Mouse (Mus musculus) gastrocnemius, adult 8-10 months (tissue): ENCODE measurements around the gene Lrit2. TPM values are rescaled to one million over a fixed set of nuclear protein-coding genes. Genes with fewer than 3 reads are reported as not detected.

ENCODE experiments used
- DNase-seq, 2 experiments: peaks; one replicate each; pipeline ENCODE4 v3.0.0; 2022; ENCODE audit warnings: low spot score in 2 of 2
- total RNA-seq, 4 experiments: library from RNA; stranded (reverse); gene quantifications; 2 replicates each; pipeline ENCODE4 v1.2.4; 2022

Gene Lrit2
- total RNA-seq = not detected

DNA sequence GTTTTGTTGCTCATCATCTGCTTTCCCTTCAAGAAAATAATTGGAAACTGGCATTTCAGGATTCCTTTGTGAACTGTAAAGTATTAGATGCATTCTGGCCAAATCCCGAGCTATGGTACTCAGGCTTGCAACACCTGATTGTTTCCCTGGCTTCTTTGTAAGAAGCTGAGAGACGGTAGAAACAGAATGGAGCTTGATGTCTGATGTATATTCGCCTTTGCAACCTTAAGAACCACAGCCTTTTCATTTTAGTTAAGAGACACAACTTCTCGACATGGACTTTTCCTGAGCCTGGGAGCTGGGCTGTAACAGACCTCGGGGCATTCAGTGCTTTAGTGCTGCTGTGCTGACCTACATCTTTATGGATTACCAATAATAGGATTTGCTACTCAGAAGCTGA is at the start of gene Lrit2:
Gene Lrit2 (plus strand): TSS at position 301 of the 400 bp plus-strand sequence.
- DNase-seq = no peak

DNA sequence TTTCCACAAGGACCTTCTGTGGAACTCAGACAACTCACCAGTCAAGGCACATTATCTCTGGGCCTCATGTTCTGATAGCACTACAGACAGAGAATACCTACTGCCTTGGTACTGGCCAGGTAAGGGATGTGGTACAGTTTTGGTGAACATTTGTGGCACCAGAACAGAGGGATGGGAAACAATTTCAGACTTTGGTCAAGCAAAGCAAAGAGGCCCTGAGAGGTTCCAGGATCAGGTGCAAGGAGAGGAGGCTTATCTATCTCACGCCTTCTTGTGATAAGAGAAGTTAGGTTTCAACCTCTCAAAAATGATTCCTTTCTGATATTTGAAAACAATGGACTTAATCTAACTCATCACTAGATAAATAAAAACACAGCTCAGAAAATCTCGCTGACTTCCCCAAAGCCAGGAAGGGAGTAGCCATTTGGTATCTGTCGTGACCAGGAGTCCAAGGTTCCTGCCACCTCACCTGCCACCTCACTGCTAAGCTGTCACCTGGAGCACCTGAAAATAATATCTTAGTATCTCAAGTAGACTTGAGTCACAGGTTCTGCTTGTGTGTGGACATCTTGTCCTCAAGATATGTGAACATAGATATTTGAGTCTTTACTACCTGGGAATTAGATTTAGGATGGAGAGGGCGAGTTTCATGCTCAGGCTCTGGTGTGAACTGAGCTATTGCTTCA is 40.3 kb upstream of the Lrit2 start:
- no peak for DNase-seq

DNA sequence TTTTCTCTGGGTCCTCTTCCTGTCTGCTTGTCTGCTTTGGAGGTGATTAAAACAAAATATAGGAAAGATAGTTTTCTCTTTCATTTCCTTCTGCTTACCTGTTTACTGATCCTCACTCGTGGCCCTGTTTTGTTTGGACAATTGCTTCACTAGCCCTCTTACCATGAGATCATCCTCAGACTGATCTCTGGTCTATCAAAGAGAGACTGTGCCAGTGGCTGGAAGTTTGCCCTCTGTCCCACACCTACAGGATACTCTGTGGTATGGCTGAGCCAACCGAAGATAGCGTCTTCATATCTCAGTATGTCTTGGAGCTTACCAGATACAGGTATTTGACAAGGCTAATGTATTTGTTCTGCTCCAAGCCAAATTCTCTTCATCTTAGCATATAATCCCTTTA is 39.8 kb upstream of the Lrit2 start:
- DNase-seq = no peak

DNA sequence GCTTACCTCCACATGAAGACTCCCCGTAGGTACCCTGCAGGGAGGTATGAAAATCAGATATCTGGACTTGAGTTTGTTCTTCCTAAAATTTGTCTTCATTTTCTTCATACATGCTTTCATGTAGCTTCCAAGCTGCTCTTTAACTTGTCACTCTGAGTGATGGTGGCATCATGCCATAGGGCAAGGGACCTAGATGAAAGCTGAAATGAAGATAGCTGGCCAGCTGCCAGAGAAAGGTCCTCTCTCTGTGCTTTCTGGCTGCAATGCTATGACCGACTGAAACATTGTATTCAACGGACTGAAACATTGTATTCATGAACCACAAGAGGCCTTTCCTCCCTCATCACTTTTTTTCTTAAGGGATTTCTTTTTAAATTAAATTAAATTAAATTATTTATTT is 39.2 kb upstream of the Lrit2 start:
- no peak for DNase-seq

DNA sequence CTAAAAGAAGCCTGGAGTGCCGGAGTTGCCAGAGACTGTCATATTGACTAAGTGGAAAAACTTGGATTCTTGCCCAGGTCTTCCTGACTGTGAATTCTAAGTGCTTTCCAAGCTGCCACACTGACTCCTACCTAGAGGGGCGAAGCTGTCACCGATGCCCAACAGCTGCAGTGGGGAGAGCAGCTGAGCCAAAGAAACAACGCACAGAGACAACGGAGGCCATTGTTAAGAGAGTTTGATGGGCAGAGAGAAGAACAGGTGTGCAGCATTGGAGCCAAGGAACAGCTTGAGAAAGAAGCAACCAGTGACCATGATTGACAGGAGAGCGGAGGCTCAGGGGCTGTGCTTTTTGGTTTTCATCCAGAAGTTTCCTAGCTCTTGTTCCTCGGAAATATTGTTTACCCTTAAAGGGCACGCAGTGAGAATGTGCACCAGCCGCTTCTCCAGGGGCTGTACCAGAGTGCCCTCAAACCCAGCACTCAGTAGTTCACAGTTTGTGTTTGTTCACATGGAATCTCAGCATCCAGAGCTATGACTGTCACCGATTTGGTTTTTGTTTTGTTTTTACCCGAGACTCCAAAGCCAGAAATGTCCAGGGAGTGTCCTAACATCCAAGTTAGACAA is 35.1 kb upstream of the Lrit2 start:
- no peak for DNase-seq

DNA sequence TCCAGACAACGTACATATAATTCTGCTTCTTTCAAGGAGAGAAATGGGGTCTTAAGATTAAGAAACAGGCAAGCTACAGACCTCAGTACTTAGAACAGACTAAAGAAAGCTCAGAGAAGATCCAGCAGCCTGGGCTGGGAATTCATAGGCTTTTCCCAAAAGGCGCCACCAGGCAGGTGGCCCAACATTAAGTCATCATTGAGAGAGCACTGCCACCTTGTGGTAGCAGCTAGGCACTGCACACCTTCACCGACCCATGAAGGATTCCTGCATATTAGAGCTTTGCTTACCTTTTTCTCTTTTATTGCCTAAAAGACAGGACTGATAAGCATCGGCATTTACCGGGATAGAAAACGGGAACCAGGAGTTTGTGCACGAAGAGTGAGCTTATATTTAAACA is 34.5 kb upstream of the Lrit2 start:
- peak; percentile 13 to 36 for DNase-seq

DNA sequence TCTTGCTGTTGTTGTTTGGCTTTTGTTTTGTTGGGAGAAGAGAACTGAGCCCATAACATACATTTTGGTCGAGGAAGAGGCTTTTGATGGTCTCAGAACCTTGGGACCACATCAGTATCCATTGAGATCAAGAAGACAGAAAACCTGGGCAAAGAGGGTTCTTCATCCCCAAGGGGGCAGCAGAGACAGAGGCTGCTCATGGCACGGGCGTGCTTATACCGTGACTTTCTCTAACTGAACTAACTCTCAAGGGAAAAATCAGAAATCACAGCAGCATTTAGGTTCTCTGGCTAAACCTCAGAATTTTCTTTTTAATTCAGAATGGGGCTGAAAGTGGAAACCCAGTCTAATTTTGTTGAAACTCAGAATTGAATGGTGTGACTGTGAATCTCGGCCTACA is 33.3 kb upstream of the Lrit2 start:
- DNase-seq = no peak

DNA sequence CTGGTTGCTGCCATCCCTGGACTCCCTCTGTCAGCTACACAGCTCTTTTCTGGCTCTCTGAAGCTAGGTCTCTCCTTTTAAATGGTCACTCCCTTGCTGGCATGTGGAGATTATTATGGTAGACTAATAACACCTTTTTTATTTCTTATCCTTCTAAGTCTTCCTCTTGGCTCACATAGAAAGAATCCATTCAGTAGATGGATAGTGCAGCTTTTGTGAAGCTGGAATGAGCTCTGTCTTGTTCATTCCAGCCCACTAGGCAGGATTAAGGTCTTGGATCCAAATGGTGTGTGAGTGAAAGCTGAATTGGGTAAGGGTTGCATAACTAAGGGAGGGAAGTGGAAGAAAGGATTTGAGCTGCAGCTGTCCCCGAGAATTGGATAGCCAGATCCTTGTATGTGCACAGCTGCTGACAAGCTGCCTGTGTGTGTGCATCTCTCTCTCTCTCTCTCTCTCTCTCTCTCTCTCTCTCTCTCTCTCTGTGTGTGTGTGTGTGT is 18.8 kb upstream of the Lrit2 start, which contains the start of gene Rgr:
Gene Rgr (minus strand): TSS at position 51 of the 497 bp plus-strand sequence.
- no peak for DNase-seq

DNA sequence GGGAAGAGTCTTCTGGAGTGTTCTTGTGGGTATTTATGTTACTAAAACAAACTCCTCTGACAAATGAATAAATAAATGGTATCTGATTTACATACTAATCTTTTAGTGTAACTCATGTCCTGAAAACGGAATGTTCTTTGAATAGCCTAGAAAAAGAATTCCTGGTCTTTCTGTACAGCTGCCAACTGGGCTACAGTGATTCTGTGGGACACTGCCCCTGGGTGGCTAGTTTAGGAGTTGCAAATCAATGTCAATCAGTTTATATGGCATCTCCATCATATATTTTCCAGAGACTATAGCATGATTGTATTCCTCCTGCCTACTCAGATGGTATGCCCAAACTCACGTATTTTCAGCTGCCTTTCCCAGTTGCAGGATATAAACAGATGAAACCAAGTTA is 2.9 kb upstream of the Lrit2 start:
- no peak for DNase-seq

DNA sequence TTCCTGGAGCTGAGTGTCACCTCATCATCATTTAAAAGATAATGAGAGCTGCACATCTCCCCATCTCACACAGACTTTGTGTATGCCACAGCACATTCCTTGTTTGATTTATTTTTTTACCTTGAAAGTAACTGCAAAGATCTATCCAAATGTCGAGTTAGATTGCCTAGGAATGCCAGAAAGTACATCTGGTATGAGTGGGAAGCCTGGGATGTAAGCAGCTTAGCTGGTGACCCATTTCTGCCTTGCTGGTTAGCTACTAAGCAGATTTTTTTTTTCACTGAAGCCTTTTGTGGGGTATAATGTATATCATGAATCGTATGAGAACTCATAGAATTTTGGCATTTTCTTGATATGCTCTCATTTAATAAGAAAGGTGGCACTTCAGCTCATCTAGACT is 1.1 kb upstream of the Lrit2 start:
- no peak for DNase-seq

DNA sequence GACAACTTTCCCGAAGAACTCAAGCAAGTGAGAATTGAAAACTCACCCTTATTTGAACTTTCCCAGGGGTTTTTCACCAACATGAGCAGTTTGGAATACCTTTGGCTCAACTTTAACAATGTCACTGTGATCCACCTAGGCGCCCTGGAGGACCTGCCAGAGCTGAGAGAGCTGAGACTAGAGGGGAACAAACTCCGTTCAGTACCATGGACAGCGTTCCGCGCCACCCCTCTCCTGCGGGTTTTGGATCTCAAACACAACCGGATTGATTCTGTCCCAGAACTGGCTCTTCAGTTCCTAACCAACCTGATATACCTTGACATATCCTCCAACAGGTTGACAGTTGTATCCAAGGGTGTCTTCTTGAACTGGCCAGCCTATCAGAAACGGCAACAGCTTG is 787 bp downstream of the Lrit2 start:
- DNase-seq = no peak

DNA sequence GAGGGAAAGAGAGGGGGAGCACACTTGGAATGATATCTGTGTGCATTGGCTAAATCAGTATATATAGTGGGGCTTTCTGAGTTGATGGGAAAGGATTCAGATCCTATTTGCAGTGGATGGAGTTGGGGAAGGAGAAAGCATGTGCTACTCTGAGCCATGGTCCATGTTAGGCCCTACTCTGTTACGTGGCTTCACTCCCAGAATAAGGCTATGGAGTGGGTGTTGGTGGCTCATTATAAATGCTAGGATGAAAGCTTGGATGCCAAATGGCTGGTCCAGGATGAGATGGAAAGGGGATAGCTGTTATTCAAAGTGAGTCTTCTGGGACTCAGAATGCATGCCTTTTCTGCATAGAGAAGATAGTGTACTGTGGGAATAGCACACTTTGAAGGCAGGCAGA is 13.0 kb downstream of the Lrit2 start:
- no peak for DNase-seq

DNA sequence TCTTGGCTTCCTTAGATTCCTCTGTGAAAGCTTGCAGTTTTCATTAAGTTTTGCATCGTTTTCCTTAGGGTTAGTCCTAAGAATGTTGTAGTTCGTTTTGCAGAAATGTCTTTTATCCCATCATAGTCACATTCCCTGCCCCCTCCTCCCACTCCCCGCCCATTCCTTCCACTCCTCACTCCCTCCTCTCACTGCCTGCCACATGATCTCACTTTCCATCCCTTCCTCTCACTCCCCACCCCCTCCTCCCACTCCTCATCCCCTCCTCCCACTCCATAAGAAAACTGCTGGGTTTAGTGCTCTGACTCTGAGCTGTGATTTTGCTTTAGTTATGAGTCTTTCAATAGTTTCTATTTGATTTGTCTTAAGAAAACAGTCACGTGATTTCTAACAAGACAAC is 16.0 kb downstream of the Lrit2 start:
- no peak for DNase-seq

DNA sequence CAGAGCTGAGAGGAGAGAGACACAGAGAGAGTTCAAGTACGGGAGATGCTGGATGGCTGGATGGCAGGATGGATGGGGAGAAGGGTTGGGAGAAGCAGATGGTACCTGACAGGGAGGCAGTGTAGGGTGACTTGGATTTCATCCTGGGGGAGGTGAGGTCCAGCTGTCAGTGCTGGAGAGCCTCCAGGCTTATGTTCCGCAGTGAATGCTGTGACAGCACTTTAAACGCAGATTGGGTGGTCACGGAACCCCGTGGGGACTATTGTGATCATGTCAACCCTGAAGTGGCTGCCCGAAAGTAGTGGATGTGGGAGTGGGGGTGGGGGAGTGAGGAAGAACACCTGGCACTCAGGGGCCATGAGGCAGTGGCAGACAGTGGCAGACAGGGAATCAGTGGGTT is 26.7 kb downstream of the Lrit2 start:
- no peak for DNase-seq

DNA sequence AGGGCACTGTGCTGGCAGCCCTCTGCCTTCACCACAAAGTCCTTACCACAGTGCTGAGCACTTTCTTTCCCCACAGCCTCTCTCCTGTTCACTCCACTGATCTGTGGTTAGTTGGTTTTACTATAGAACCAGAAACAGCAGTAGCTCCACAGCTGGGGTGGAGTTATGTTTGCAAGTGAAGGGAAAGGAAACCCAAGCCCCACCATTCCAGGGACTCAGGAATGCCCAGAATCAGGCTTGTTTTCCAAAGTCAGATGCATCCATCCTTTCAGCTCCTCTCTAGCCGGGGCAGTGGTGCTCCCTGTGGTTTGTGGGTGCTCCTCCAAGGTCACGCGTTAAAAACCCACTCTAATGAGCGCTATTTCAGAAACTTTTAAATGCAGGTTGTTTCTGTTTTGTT is 27.8 kb downstream of the Lrit2 start:
- DNase-seq = no peak

DNA sequence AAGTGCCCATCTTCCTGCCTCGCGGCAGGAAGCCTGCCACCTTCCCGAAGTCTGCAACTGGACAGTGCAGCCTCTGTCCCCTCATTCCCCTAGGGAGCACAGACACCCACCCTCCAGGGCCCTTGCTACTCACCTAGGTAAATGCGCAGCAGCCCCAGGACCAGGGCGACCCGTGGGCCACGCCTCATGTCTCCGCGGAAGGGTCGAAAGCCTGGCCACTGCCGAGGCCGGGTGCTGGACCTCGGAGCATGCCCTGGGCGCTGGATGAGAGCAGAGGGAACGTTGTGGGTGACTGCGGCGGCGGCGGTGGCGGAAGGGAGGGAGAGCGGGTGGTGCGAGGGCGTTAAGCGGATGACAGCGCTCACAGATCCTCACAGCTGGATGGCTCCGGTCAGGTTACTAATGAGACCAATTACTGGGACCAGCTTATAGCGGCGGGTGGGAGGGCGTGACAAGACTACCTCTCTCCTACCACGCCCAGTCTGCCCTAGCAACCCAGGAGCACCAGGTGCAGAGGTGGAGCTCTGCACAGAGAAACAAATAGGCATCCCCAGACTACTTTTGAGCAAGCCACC is 30.3 kb downstream of the Lrit2 start, which contains the start of gene Cdhr1:
Gene Cdhr1 (minus strand): TSS at position 392 of the 575 bp plus-strand sequence.
- no peak for DNase-seq

DNA sequence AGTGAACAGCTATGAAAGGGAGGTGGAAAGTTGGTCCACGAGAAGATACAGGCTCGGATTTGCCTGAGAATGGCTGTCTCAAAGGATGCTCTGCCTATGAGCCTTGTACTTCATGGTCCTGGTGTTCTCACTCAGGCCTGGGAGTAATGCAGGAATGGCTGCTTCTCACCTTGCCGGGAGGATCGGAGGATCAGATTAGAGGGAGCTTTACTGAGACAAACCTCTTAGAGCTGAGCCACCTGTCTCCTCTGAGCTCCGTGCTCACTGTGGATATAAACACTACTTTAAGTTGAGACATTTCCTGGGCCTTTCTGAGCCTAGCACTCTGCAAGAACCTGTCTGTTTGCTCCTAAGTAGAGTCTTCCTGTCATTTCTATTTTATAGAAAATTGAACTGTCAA is 33.8 kb downstream of the Lrit2 start:
- no peak for DNase-seq

DNA sequence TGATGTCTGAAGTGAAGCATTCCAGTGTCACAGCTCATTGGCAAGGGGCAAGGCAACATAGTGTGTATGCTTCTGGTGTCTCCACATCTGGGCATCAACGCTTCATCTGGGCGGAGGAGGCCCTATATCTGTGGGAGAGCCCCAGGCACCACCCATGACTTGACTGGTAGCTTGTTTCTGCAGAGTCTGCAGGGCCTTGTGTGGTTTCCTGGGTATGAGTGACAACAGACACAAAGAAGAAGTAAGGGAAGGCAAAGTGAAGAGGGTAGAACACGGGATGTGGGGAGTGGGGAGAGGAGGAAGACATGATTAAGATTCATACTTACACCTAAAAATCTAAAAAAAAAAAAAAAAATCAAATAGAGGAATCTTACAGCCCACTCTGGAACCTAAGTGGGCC is 34.8 kb downstream of the Lrit2 start:
- DNase-seq = no peak

DNA sequence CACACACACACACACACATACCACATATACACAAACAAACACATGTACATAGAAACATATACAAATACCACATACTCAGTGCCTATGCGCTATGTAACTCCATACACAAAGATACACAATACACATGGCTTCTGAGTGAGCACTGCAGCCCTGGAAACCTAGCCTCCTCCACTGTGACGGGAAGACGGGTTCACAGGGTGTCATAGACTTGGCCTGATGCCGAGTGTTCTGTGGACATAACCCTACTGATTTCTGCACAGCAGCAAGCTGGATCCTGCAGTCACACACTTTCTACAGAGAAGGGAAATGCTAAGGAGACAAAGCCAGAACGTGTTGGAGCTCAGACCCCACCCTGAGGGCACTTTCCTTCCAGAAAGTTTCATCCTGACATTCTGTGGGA is 37.0 kb downstream of the Lrit2 start:
- DNase-seq = no peak

DNA sequence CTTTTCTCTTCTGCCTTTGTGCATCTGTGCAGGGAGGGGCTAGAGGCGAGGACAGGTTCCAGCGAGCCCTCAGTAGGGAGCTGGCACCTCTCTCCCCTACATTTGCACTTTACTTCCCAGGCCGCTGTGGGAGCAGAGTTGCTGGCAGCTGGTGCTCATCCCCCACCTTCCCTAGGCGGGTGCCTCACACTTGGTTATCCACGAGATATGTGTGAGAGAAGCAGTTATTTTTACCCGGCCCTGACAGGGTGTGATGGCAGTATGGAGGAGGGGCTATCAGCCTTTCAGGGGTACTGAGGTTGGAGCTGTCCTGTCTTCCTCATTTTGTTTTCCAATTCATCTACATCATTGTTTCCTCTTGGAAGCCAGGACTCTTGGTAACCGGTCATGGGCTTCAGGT is 38.1 kb downstream of the Lrit2 start:
- no peak for DNase-seq

DNA sequence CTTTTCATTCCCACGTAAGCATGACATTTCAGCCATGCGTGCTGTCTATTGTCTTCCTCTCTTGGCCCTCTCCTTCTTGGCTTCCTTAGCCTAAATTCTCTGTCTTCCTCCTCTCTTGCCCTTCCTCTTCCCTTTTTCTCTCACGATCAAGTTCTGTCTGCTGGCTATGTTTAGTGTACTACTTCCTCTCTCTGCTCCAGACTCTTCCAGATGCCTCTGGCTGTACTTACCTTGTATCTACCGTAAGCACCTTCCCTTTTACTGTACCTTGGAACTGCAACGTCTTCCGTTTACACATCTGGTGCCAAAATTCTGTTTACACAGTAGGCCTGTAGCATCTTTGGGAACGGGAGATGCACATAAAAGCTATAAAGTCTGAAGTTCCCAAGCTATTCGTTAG is 41.7 kb downstream of the Lrit2 start:
- no peak for DNase-seq

DNA sequence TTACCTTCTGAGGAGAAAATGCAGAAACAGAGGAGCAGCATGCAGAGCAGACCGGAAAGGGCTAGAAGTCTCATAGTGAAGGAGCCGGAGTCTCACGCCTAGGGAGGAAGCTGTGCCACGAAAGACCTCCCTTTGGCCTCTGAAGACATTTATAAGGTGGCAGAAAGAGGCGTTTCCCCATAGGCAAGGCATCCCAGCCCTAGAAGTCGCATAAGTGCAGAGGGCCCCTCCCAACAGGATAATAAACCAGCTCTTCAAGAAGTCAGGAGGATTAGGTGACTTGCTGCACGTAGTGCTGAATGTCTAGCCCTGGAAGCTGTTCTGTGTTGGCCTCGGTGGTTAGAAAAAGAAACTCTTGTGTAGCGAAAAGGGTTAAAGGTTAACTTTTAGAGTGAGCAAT is 42.2 kb downstream of the Lrit2 start:
- no peak for DNase-seq

DNA sequence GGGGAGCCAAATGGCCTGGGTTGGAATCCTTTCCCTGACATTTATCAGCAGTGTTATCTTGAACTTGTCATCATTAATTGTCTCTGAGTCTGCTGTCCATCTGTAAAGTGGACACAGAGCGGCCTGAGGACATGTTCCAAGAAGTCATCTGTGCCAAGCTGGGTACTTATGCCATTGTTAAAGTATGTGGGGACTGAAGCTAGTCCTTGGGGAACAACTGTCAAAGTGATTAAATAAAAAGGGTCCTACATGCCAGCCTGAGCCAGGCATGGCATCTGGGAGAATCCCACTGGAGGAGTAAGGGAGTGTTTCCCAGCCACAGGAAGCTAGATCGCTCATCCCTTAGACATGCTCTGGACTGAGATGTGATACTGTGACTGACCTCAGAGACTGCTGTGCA is 42.7 kb downstream of the Lrit2 start:
- no peak for DNase-seq
